Mouse (Mus musculus): ENCODE data around the gene Gm28308. TPM values are rescaled to one million over a fixed set of nuclear protein-coding genes. Genes with fewer than 3 reads are reported as not detected.

Gene Gm28308
- polyA plus RNA-seq, 1 experiment from 2014 or later: not detected

Other genes starting within 250 kb of the Gm28308 start
- gene Skap2, start 200.8 kb downstream of the Gm28308 start, polyA plus RNA-seq (2014; fragmentation: Illumina TruSeq; extraction: RNeasy Lipid Tissue Mini Kit (QIAGEN cat#74804); ENCODE audit: low read depth, low replicate concordance): 80.7 TPM
- gene Hoxa1, start 55.0 kb downstream of the Gm28308 start, polyA plus RNA-seq (2014; fragmentation: Illumina TruSeq; extraction: RNeasy Lipid Tissue Mini Kit (QIAGEN cat#74804); ENCODE audit: low read depth, low replicate concordance): 0.93 TPM
- gene Hoxa2, start 48.5 kb downstream of the Gm28308 start, polyA plus RNA-seq (2014; fragmentation: Illumina TruSeq; extraction: RNeasy Lipid Tissue Mini Kit (QIAGEN cat#74804); ENCODE audit: low read depth, low replicate concordance): 1.5 TPM
- not detected for gene 5730596B20Rik, start 35.8 kb downstream of the Gm28308 start, polyA plus RNA-seq (2014; fragmentation: Illumina TruSeq; extraction: RNeasy Lipid Tissue Mini Kit (QIAGEN cat#74804); ENCODE audit: low read depth, low replicate concordance)
- gene Hoxa4, start 21.6 kb downstream of the Gm28308 start, polyA plus RNA-seq (2014; fragmentation: Illumina TruSeq; extraction: RNeasy Lipid Tissue Mini Kit (QIAGEN cat#74804); ENCODE audit: low read depth, low replicate concordance): 0.47 TPM
- gene Hoxa5, start 8.8 kb downstream of the Gm28308 start, polyA plus RNA-seq (2014; fragmentation: Illumina TruSeq; extraction: RNeasy Lipid Tissue Mini Kit (QIAGEN cat#74804); ENCODE audit: low read depth, low replicate concordance): 11.8 TPM
- not detected for gene Hoxa6, start 4.6 kb downstream of the Gm28308 start, polyA plus RNA-seq (2014; fragmentation: Illumina TruSeq; extraction: RNeasy Lipid Tissue Mini Kit (QIAGEN cat#74804); ENCODE audit: low read depth, low replicate concordance)
- 3.1 TPM for gene Hoxa3, start within 50 bp of the Gm28308 start, polyA plus RNA-seq (2014; fragmentation: Illumina TruSeq; extraction: RNeasy Lipid Tissue Mini Kit (QIAGEN cat#74804); ENCODE audit: low read depth, low replicate concordance)
- 9.6 TPM for gene Hoxa7, start 8.5 kb upstream of the Gm28308 start, polyA plus RNA-seq (2014; fragmentation: Illumina TruSeq; extraction: RNeasy Lipid Tissue Mini Kit (QIAGEN cat#74804); ENCODE audit: low read depth, low replicate concordance)
- gene Hoxa9, start 17.8 kb upstream of the Gm28308 start, polyA plus RNA-seq (2014; fragmentation: Illumina TruSeq; extraction: RNeasy Lipid Tissue Mini Kit (QIAGEN cat#74804); ENCODE audit: low read depth, low replicate concordance): 1.1 TPM
- gene Hoxa10, start 27.5 kb upstream of the Gm28308 start, polyA plus RNA-seq (2014; fragmentation: Illumina TruSeq; extraction: RNeasy Lipid Tissue Mini Kit (QIAGEN cat#74804); ENCODE audit: low read depth, low replicate concordance): 1.0 TPM
- not detected for gene Hoxa11, start 32.5 kb upstream of the Gm28308 start, polyA plus RNA-seq (2014; fragmentation: Illumina TruSeq; extraction: RNeasy Lipid Tissue Mini Kit (QIAGEN cat#74804); ENCODE audit: low read depth, low replicate concordance)
- gene Hoxa13, start 47.5 kb upstream of the Gm28308 start, polyA plus RNA-seq (2014; fragmentation: Illumina TruSeq; extraction: RNeasy Lipid Tissue Mini Kit (QIAGEN cat#74804); ENCODE audit: low read depth, low replicate concordance): not detected
- gene Evx1, start 100.2 kb upstream of the Gm28308 start, polyA plus RNA-seq (2014; fragmentation: Illumina TruSeq; extraction: RNeasy Lipid Tissue Mini Kit (QIAGEN cat#74804); ENCODE audit: low read depth, low replicate concordance): not detected

Data from adrenal gland, adult 10 weeks (tissue).